Mouse (Mus musculus) stomach, embryonic 16.5 days (tissue): ENCODE data around the gene D17Wsu92e. TPM values are rescaled to one million over a fixed set of nuclear protein-coding genes. Genes with fewer than 3 reads are reported as not detected.

Source experiments
- ATAC-seq: fragments of 200-750 bp; cut with Nextera tagmentation; 2 replicates; pipeline ENCODE4 v1.8.0; 2017; ENCODE audit warnings: moderate number of reproducible peaks, moderate TSS enrichment; ENCODE audit not compliant: insufficient read depth, low FRiP score
- H3K27ac ChIP-seq: fragments of 300-500 bp; sonication (generic); 2 replicates; pipeline ENCODE4 v1.5.1; 2014; ENCODE audit warnings: low read length
- H3K27me3 ChIP-seq: fragments of 300-500 bp; sonication (generic); 2 replicates; pipeline ENCODE4 v1.6.1; 2014; ENCODE audit warnings: low read length, control low read depth, mixed read lengths; ENCODE audit not compliant: control insufficient read depth, insufficient read depth
- H3K36me3 ChIP-seq: fragments of 300-500 bp; sonication (generic); 2 replicates; pipeline ENCODE4 v1.6.1; 2014; ENCODE audit warnings: low read length; ENCODE audit not compliant: control insufficient read depth, insufficient read depth
- H3K4me1 ChIP-seq: fragments of 300-500 bp; sonication (generic); 2 replicates; pipeline ENCODE4 v1.6.1; 2014; ENCODE audit warnings: low read length, control low read depth, mixed read lengths; ENCODE audit not compliant: control insufficient read depth, insufficient read depth
- H3K4me2 ChIP-seq: fragments of 300-500 bp; sonication (generic); 2 replicates; pipeline ENCODE4 v1.6.1; 2014; ENCODE audit warnings: low read depth, low read length, mixed read lengths
- H3K4me3 ChIP-seq: fragments of 300-500 bp; sonication (generic); replicated peaks from 2 replicates; pipeline ENCODE4 v1.5.1; 2014; ENCODE audit warnings: mild to moderate bottlenecking, low read length
- H3K9ac ChIP-seq: fragments of 300-500 bp; sonication (generic); 2 replicates; pipeline ENCODE4 v1.6.1; 2014; ENCODE audit warnings: low read length
- H3K9me3 ChIP-seq: fragments of 300-500 bp; sonication (generic); replicated peaks from 2 replicates; pipeline ENCODE4 v1.6.1; 2016; ENCODE audit warnings: low read length, control low read depth; ENCODE audit not compliant: control insufficient read depth
- WGBS: fragments of 180-500 bp; shearing (Covaris S2); extraction: QIAGEN DNeasy Blood & Tissue Kit; methylation state at CpG from one replicate; pipeline ENCODE4 v1.1.7; 2014; 5-methylcytosine and 5-hydroxymethylcytosine counted together
- polyA plus RNA-seq: library from polyadenylated mRNA; unstranded; fragments of >200 nt; fragmentation: Nextera tagmentation; extraction: Ambion mirVana; gene quantifications from 2 replicates; pipeline ENCODE4 v1.2.1, GENCODE M21; 2015

D17Wsu92e gene
- polyA plus RNA-seq, 1 experiment from 2014 or later: 21.2 TPM

- H3K4me2 ChIP-seq: no peak overlapping the region
- no peak overlapping the region for H3K27ac ChIP-seq
- H3K9ac ChIP-seq: no peak overlapping the region
- H3K27me3 ChIP-seq: no peaks in the 10 kb centered on the region
- WGBS: 96% methylated on average over 6 of the region's 6 CpGs
- 0 out of 2 replicates have a peak, but pooled peaks cover 7% of the 10 kb centered on the region for H3K4me1 ChIP-seq
- H3K4me3 ChIP-seq: no peak overlapping the region
- peaks cover 17% of the 10 kb centered on the region for H3K36me3 ChIP-seq
- H3K9me3 ChIP-seq: peaks cover 5% of the 10 kb centered on the region
- no peak for ATAC-seq
Measured at GRCm38 (mm10) chr17:27765066-27765465, 55.4 kb downstream of the D17Wsu92e start.

DNA sequence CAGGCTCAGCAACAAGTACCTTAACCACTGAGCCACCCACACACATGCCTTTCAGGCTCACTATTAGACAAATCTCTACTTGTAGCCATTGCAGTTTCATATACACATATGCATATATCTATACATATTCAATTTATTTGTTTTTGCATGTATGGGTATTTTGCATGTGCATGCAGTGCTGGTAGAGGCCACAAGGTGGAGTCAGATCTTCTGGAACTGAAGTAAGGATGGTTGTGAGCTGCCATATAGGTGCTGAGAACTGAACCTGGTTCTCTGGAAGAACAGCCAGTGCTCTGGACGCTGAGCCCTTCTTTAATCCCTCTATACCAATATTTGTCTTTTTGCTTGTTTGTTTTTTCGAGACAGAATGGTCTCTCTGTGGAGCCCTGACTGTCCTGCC lies 56.0 kb downstream of the D17Wsu92e start:
- 88% methylated on average over 2 of the region's 2 CpGs for WGBS
- H3K9ac ChIP-seq: no peak overlapping the region
- H3K27me3 ChIP-seq: no peaks in the 10 kb centered on the region
- H3K4me2 ChIP-seq: no peak overlapping the region
- H3K4me3 ChIP-seq: no peak overlapping the region
- ATAC-seq: no peak
- H3K27ac ChIP-seq: no peak overlapping the region
- H3K4me1 ChIP-seq: 0 out of 2 replicates have a peak, but pooled peaks cover 10% of the 10 kb centered on the region
- peaks cover 17% of the 10 kb centered on the region for H3K36me3 ChIP-seq
- H3K9me3 ChIP-seq: peaks cover 5% of the 10 kb centered on the region

- H3K9ac ChIP-seq: no peak overlapping the region
- 91% methylated on average over 11 of the region's 11 CpGs for WGBS
- H3K36me3 ChIP-seq: peaks cover 17% of the 10 kb centered on the region
- no peak overlapping the region for H3K27ac ChIP-seq
- ATAC-seq: no peak
- H3K4me1 ChIP-seq: peaks cover 19% of the 10 kb centered on the region; the same call in 1 of the 2 replicates
- H3K4me2 ChIP-seq: no peak overlapping the region
- no peak overlapping the region for H3K4me3 ChIP-seq
- H3K27me3 ChIP-seq: no peaks in the 10 kb centered on the region
- H3K9me3 ChIP-seq: peaks cover 5% of the 10 kb centered on the region
Measured at GRCm38 (mm10) chr17:27762884-27763283, 57.6 kb downstream of the D17Wsu92e start.

- no peak overlapping the region for H3K27ac ChIP-seq
- H3K9me3 ChIP-seq: peaks cover 5% of the 10 kb centered on the region
- H3K36me3 ChIP-seq: peaks cover 17% of the 10 kb centered on the region
- H3K4me3 ChIP-seq: no peak overlapping the region
- H3K4me1 ChIP-seq: peaks cover 20% of the 10 kb centered on the region; the same call in 1 of the 2 replicates
- ATAC-seq: peak; percentile 60; the same call in 1 of the 2 replicates
- 0 out of 2 replicates have a peak overlapping the region, but pooled peaks have one; percentile 0 for H3K9ac ChIP-seq
- H3K27me3 ChIP-seq: no peaks in the 10 kb centered on the region
- 38% methylated on average over 9 of the region's 9 CpGs for WGBS
- no peak overlapping the region for H3K4me2 ChIP-seq
Measured at GRCm38 (mm10) chr17:27761639-27762336, 58.7 kb downstream of the D17Wsu92e start.

DNA sequence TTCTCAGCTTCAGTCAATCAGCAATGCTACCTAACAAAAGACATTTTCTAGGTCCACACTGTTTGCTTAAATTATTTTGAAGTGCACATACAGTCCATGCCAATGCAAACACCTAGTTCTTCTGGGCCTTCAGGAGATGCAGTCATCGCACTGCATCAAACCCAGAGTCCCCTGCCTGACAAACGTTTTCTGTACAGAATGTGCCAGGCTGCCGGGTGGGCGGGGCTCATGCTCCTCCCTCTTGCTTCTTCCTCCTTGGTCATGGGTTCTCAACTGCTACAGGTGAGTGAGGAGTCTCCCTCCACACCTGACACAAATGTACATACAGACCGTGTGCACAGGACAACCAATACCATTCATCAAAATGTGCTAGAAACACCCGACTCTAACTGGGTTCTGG lies 60.3 kb downstream of the D17Wsu92e start:
- whole genome bisulfite sequencing: 55% methylated on average over 6 of the region's 6 CpGs
- ATAC-seq: peak; percentile 7; the same call in 1 of the 2 replicates
- H3K9ac ChIP-seq: no peak overlapping the region
- no peak overlapping the region for H3K4me3 ChIP-seq
- peaks cover 5% of the 10 kb centered on the region for H3K9me3 ChIP-seq
- H3K4me2 ChIP-seq: no peak overlapping the region
- H3K27me3 ChIP-seq: no peaks in the 10 kb centered on the region
- H3K4me1 ChIP-seq: peaks cover 20% of the 10 kb centered on the region; the same call in 1 of the 2 replicates
- H3K27ac ChIP-seq: 0 out of 2 replicates have a peak overlapping the region, but pooled peaks have one; percentile 13
- H3K36me3 ChIP-seq: peaks cover 7% of the 10 kb centered on the region

GRCm38 (mm10) chr17:27751314-27752202 lies 68.9 kb downstream of the D17Wsu92e start:
- 82% methylated on average over 8 of the region's 8 CpGs for WGBS
- H3K9me3 ChIP-seq: no peaks in the 10 kb centered on the region
- H3K27me3 ChIP-seq: no peaks in the 10 kb centered on the region
- ATAC-seq: no peak
- no peak overlapping the region for H3K9ac ChIP-seq
- H3K27ac ChIP-seq: no peak overlapping the region
- H3K4me1 ChIP-seq: 0 out of 2 replicates have a peak, but pooled peaks cover 3% of the 10 kb centered on the region
- H3K4me3 ChIP-seq: no peak overlapping the region
- no peaks in the 10 kb centered on the region for H3K36me3 ChIP-seq
- H3K4me2 ChIP-seq: no peak overlapping the region

- H3K27me3 ChIP-seq: no peaks in the 10 kb centered on the region
- H3K36me3 ChIP-seq: no peaks in the 10 kb centered on the region
- ATAC-seq: no peak
- H3K4me3 ChIP-seq: no peak overlapping the region
- H3K4me2 ChIP-seq: no peak overlapping the region
- no peak overlapping the region for H3K27ac ChIP-seq
- H3K9ac ChIP-seq: no peak overlapping the region
- 0 out of 2 replicates have a peak, but pooled peaks cover 3% of the 10 kb centered on the region for H3K4me1 ChIP-seq
- 90% methylated on average over 6 of the region's 6 CpGs for WGBS
- no peaks in the 10 kb centered on the region for H3K9me3 ChIP-seq
Measured at GRCm38 (mm10) chr17:27750451-27750942, 70.0 kb downstream of the D17Wsu92e start.

DNA sequence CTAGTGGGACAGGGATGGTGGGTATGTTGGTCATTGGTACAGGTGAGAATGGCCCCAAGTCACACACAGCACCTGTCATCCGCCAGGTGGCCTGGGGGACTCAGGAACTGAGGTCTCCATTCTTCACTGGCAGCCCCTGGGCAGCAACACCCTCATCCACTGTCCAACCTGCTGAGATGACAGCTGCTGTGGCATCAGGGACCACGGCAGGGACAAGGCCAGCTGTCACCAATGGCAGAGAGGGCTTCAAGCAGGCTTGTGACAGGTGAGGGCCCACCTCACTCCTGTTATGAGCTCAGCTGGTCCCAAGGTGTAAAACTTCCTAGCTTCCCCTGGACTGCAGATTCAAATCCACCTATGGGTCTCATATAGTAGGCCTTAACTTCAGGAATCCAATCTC lies 72.3 kb downstream of the D17Wsu92e start:
- Histone ChIP-seq H3K36me3 (no peaks in the 10 kb centered on the region), H3K4me1 (0 out of 2 replicates have a peak, but pooled peaks cover 3% of the 10 kb centered on the region), H3K27ac (no peak overlapping the region), H3K9ac (no peak overlapping the region), H3K4me2 (no peak overlapping the region), H3K27me3 (no peaks in the 10 kb centered on the region), H3K9me3 (no peaks in the 10 kb centered on the region), H3K4me3 (no peak overlapping the region)
- no peak for ATAC-seq
- WGBS: 88% methylated on average over 2 of the region's 2 CpGs
